Mouse (Mus musculus) embryonic fibroblast, embryonic 13.5 days (primary cell): ENCODE results near the gene Panx1. TPM values are rescaled to one million over a fixed set of nuclear protein-coding genes. Genes with fewer than 3 reads are reported as not detected.
A peak's percentile ranks its signal among the peaks of the same experiment; 100 is the strongest.

Source experiments
- H3K27ac ChIP-seq: 2 replicates; pipeline ENCODE4 v1.5.1; 2012; ENCODE audit warnings: low read length, control low read depth, inconsistent platforms; ENCODE audit not compliant: insufficient read depth
- H3K4me1 ChIP-seq: 2 replicates; pipeline ENCODE4 v1.6.1; 2011; ENCODE audit warnings: low read length; ENCODE audit not compliant: control insufficient read depth, insufficient read depth
- H3K4me3 ChIP-seq: 2 replicates; pipeline ENCODE4 v1.5.1; 2011; ENCODE audit warnings: mild to moderate bottlenecking, control low read depth, low read length; ENCODE audit not compliant: insufficient read depth
- CTCF ChIP-seq: IDR thresholded peaks from 2 replicates; pipeline ENCODE4 v1.5.1; 2011; ENCODE audit warnings: mild to moderate bottlenecking, control low read depth, low read length, moderate library complexity, borderline replicate concordance; ENCODE audit not compliant: insufficient read depth
- POLR2A ChIP-seq: IDR thresholded peaks from 2 replicates; pipeline ENCODE4 v1.6.1; 2011; ENCODE audit warnings: low read depth, mild to moderate bottlenecking, control low read depth, low read length, moderate library complexity
- polyA plus RNA-seq: library from polyadenylated mRNA; stranded (reverse); fragments of >200 nt; gene quantifications from 2 replicates; pipeline ENCODE4 v1.2.4, GENCODE M21; 2011; ENCODE audit warnings: low read depth; ENCODE audit not compliant: missing spikeins, insufficient read length

Panx1 gene
- polyA plus RNA-seq, 1 experiment: 21.1 TPM

DNA sequence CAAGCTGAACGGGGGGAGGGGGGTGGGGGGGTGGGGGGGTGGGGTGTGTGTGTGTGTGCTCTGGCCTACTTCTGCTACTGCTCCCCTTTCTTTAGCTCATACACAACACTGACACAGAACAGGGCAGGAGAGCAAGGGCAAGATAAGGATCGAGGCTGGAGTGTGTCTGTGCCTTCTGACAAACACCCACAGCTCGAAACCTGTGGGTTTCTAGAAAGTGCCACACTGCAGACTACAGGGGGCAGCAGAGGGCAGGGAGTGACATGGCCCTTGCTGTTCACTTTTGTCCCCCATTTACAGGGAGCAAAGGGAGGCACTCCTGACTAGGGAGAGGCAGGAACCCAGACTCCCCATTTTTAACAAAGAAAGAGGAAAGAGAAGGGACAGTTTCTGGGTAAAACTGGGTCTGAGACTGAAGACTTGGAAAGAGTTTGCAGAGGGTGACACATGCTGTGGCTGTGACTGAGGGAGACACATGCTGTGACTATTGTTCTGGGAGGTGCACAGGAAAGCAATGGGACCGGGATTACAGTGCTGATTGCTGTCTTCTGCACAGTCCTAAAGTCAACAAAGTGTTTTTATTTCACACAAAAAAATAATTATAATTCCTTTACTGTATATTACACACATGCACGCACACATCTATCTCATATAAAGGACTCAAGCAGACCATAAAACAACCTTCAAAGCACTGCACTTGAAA is 16.1 kb downstream of the Panx1 start:
- Histone ChIP-seq H3K4me1 (no peaks in the 10 kb centered on the region), H3K4me3 (no peak overlapping the region), H3K27ac (no peak overlapping the region)
- no peak for TF ChIP-seq POLR2A
- peak; percentile 75 for TF ChIP-seq CTCF

DNA sequence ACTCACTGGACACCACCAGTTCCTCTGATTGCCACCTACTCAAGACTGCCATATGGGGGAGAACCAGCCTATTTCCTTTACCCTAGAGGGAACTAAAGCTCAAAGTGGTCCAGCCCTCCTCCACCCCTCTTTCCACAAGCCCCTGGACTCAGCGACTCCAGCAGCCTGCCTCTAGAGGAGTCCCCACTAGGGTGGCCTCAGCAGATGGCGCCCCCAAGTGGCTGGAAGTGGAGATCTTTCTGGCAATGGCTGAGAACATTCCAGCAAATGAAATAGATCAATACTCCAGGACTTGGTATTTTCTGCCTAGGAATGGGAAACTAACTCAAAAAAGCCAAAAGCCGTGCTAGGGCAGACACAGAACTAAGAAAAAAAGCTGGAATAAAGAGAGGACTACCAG is 17.6 kb downstream of the Panx1 start:
- TF ChIP-seq POLR2A (no peak), CTCF (no peak)
- Histone ChIP-seq H3K4me3 (no peak overlapping the region), H3K4me1 (no peaks in the 10 kb centered on the region), H3K27ac (no peak overlapping the region)

- TF ChIP-seq POLR2A: no peak
- TF ChIP-seq CTCF: no peak
- Histone ChIP-seq H3K27ac (no peak overlapping the region), H3K4me1 (peaks cover 7% of the 10 kb centered on the region), H3K4me3 (no peak overlapping the region)
Measured at GRCm38 (mm10) chr9:15023049-15023448, 22.2 kb downstream of the Panx1 start.

DNA sequence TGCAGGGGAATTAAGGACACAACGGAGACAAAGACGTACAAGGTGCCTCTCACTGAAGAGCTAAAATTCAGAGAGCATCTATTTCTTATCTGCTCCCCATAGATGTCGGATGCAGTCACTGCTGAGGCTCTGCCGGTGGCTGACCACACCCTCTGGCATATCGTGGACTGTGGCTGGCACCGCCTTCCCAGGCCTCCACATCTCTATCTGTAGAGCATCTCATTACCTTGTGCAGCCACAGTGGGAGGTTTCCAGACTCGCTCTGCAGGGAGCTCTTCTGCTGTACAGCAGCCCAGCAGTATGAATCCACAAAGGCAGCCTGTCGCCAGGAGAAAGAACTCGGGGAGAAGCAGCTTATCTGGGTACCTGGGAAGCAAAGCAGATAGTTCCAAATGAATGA is 24.1 kb downstream of the Panx1 start:
- Histone ChIP-seq H3K4me1 (peaks cover 7% of the 10 kb centered on the region), H3K27ac (no peak overlapping the region), H3K4me3 (no peak overlapping the region)
- no peak for TF ChIP-seq POLR2A
- no peak for TF ChIP-seq CTCF

DNA sequence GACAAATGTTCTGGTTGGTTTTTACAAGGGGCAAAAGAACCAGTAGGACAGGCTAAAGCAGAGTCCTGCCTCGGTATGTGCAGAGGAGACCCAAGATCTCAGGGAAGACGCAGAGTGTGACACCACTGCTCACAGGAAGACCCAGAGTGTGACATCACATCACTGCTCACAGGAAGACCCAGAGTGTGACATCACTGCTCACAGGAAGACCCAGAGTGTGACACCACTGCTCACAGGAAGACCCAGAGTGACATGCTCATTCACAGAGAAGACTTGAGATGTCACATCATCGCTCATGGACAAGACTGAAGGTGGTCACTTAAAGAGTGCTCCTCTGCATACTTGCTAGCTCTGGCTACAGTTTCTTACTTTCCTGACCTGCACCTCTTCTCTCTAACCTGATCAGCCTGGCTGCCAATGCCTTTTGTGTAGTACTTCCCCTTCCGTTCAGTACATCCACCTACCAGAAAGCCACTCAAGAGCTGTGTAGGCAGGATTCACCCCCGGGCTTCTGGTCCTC is 24.7 kb downstream of the Panx1 start:
- Histone ChIP-seq H3K27ac (no peak overlapping the region), H3K4me1 (peaks cover 7% of the 10 kb centered on the region), H3K4me3 (no peak overlapping the region)
- TF ChIP-seq POLR2A (no peak), CTCF (no peak)

- no peak overlapping the region for H3K4me3 ChIP-seq
- H3K27ac ChIP-seq: peak overlapping the region; percentile 31; the same call in 1 of the 2 replicates
- TF ChIP-seq POLR2A: no peak
- no peak for TF ChIP-seq CTCF
- H3K4me1 ChIP-seq: peaks cover 7% of the 10 kb centered on the region
Measured at GRCm38 (mm10) chr9:15018756-15019131, 26.5 kb downstream of the Panx1 start.

DNA sequence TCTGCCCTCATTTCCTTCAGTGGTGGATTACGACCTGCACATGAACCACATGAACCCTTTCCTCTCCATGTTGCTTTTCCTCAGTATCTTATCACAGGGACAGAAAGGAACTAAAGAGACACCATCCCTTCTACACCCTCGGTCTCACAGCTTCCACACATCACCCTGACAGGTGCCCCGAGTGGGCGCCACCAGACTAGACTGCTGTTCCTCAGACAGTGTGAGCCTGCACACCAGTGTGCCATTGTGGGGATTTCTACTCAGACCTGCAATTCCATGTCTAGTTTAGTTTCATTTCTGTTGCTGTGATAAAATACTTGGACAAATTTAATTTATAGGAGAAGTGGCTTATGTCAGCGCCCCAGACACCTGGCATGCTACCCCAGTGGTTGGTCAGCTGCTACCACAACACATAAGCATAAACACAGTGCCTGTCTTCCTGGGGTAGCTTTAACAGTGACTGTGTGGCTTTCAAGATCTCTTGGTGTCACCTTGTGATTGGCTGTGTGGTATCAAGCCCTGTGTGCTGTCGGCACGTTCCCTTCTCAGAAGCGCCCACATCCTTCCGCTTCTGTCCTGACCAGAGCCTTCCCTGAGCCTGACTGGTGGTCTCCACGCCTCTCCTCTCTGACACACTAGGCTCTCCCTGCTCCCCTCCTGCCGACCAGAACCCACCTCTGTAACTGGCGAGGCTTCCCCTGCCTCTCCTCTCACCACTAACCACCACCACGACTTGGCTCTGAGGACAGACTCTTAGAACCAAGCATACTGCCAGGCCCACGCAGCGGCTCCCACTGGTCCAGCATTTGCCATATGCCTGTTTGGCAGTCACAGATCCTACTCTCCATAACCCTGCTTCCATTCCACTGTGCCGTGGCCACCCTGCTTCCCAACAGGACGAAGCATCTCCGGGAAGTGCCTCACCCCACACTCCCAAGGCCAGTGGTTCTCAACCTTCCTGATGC is 27.2 kb downstream of the Panx1 start:
- Histone ChIP-seq H3K4me1 (peaks cover 7% of the 10 kb centered on the region), H3K4me3 (no peak overlapping the region), H3K27ac (no peak overlapping the region)
- no peak for TF ChIP-seq POLR2A
- no peak for TF ChIP-seq CTCF

DNA sequence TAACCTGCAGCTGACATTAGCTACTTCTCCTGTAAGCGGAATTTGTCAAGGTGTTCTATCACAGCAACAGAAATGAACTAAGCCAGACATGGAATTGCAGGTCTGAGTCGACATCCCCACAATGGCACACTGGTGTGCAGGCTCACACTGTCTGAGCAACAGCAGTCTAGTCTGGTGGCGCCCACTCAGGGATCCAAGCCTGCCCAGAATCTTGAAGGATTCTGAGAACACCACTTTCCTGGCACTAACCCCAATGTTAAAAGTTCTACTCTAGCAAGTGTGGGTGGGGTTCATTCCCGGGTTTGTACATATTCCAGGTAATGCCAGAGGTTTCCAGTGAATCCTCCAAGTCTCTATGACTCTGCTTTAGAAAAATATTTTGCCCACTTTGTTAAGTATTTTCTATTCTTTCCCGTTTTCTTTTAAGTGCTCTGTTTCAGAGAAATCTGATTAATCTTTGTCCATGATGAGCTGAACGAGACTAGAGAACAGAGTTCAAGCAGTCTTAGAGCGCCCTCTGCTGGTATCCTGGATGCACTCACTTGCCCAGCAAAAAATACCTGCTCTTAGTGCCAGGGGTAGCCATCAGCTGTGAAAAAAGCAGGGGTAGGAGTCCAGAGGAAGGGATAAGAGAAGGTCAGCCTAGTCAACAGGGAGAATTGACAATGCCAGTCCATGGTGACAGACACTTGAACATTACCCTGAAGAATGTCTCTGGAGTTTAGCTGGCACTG is 29.9 kb downstream of the Panx1 start:
- Histone ChIP-seq H3K4me1 (peaks cover 7% of the 10 kb centered on the region), H3K4me3 (no peak overlapping the region), H3K27ac (no peak overlapping the region)
- peak; percentile 35; the same call in 1 of the 2 replicates for TF ChIP-seq CTCF
- no peak for TF ChIP-seq POLR2A

- H3K4me3 ChIP-seq: no peak overlapping the region
- TF ChIP-seq POLR2A: no peak
- no peak for TF ChIP-seq CTCF
- H3K27ac ChIP-seq: no peak overlapping the region
- H3K4me1 ChIP-seq: no peaks in the 10 kb centered on the region
Measured at GRCm38 (mm10) chr9:15007566-15007965, 37.7 kb downstream of the Panx1 start.
